Mouse (Mus musculus) forebrain, postnatal 0 days (tissue): ENCODE measurements around the gene Amn. TPM values are rescaled to one million over a fixed set of nuclear protein-coding genes. Genes with fewer than 3 reads are reported as not detected.

Source experiments
- ATAC-seq: fragments of 200-750 bp; cut with Nextera tagmentation; 2 replicates; pipeline ENCODE4 v1.8.0; 2017; ENCODE audit warnings: mild to moderate bottlenecking, moderate library complexity
- DNase-seq: peaks from one replicate; pipeline ENCODE4 v3.0.0-alpha.2; 2015
- H3K27ac ChIP-seq: fragments of 300-500 bp; sonication (generic); 2 replicates; pipeline ENCODE4 v1.5.1; 2014; ENCODE audit warnings: low read depth, mild to moderate bottlenecking, antibody characterized with exemption, low read length, moderate library complexity, mixed read lengths
- H3K27me3 ChIP-seq: fragments of 300-500 bp; sonication (generic); 2 replicates; pipeline ENCODE4 v1.6.1; 2014; ENCODE audit warnings: mild to moderate bottlenecking, low read length, mixed read lengths; ENCODE audit not compliant: insufficient read depth
- H3K36me3 ChIP-seq: fragments of 300-500 bp; sonication (generic); 2 replicates; pipeline ENCODE4 v1.6.1; 2014; ENCODE audit warnings: mild to moderate bottlenecking, moderate library complexity; ENCODE audit not compliant: insufficient read depth
- H3K4me1 ChIP-seq: fragments of 300-500 bp; sonication (generic); 2 replicates; pipeline ENCODE4 v1.6.1; 2014; ENCODE audit warnings: antibody characterized with exemption; ENCODE audit not compliant: insufficient read depth
- H3K4me2 ChIP-seq: fragments of 300-500 bp; sonication (generic); 2 replicates; pipeline ENCODE4 v1.6.1; 2014; ENCODE audit warnings: low read depth, mild to moderate bottlenecking, moderate library complexity
- H3K4me3 ChIP-seq: fragments of 300-500 bp; sonication (generic); 2 replicates; pipeline ENCODE4 v1.5.1; 2014; ENCODE audit warnings: low read depth, low read length, mixed read lengths
- H3K9ac ChIP-seq: fragments of 300-500 bp; sonication (generic); 2 replicates; pipeline ENCODE4 v1.6.1; 2014; ENCODE audit warnings: mild to moderate bottlenecking
- H3K9me3 ChIP-seq: fragments of 300-500 bp; sonication (generic); 2 replicates; pipeline ENCODE4 v1.6.1; 2016; ENCODE audit warnings: low read length
- CTCF ChIP-seq: sonication (generic); IDR thresholded peaks from 2 replicates; pipeline ENCODE4 v1.5.1; 2016; ENCODE audit warnings: antibody characterized with exemption, control low read depth, low read depth
- WGBS: fragments of 180-500 bp; shearing (Covaris S2); extraction: QIAGEN DNeasy Blood & Tissue Kit; methylation state at CpG from one replicate; pipeline ENCODE4 v1.1.7; 2014; 5-methylcytosine and 5-hydroxymethylcytosine counted together
- polyA plus RNA-seq: library from polyadenylated mRNA; unstranded; fragments of >200 nt; fragmentation: Nextera tagmentation; extraction: Ambion mirVana; gene quantifications from 2 replicates; pipeline ENCODE4 v1.2.1, GENCODE M21; 2015
- total RNA-seq: library from RNA; depleted of rRNA; stranded (reverse); fragments of >200 nt; gene quantifications from 2 replicates; pipeline ENCODE4 v1.2.3, GENCODE M21; 2014; rRNA removed

Gene Amn
- total RNA-seq (22.7 and 24.7 TPM in 2 replicates), polyA plus RNA-seq (50.8 and 59.9 TPM in 2 replicates)

DNA sequence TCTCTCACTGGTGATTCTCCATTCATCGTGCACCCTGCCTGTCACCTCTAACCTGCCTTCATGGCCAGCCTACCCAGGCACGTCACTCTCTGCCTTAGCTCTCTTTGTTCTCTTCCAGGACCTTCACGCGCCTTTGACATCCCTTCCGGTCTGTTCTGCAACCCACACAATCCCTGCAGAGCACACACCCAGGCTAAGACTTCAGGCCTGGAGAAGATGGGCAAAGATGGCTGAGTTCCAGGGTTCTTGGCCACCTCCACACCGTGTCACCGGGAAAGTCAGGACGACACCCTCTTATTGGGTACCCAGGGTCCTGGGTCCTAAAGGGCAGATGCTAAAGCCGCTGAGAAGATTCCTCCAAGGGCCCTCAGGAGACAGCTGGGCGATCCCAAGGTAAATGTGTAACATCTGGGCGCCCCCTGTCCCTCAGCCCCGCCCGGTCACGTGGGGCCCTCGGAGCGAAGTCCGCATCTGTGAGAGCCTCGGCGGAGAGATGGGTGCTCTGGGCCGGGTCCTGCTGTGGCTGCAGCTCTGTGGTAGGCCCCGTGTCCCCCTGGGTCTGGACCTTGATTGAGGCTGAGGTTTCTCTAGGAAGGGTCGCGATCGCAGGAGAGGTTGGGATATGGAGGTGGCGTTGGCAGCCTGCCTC is at the start of gene Amn:
Amn (plus strand) TSS at position 467 of the 649 bp plus-strand sequence.
- Histone ChIP-seq H3K36me3 (no peaks in the 10 kb centered on the region), H3K4me2 (no peak within 1 kb of the TSS), H3K27ac (no peak within 1 kb of the TSS), H3K9me3 (no peaks in the 10 kb centered on the region), H3K4me3 (no peak within 1 kb of the TSS), H3K27me3 (peaks cover 46% of the 10 kb centered on the region), H3K4me1 (0 out of 2 replicates have a peak, but pooled peaks cover 3% of the 10 kb centered on the region), H3K9ac (no peak within 1 kb of the TSS)
- DNase-seq: no peak
- TF ChIP-seq CTCF: no peak
- WGBS: 44% methylated on average over 25 of the region's 25 CpGs
- no peak for ATAC-seq

DNA sequence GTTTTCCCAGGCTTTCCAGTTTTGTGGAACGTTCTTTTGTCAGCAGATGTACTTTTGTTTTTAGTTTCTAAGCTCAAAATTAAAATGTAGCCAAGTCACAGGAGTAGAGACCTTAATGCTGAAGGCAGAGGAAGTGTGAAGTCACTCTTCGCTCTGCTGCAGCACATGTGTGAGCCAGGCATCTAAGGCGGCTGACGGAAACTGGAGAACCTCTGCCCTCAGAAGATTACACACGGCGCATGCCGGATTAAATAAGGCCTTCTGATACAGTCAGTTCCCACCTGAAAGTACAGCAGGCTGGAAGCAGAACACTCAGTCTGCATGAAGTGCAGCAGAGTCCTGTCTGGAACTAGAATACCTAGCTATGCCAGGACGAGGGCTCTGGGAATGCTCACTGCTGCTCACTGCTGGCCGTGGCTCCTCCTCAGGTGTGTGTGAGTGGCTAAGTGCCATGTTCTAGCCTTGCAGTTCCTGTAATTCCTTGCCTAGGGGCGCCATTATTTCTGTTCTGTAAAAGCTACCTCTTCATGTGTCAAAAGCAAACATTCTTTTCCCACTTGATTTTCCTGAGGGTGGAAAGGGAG is 45.6 kb upstream of the Amn start:
- DNase-seq (no peak), ATAC-seq (no peak)
- H3K27ac ChIP-seq: peak overlapping the region; percentile 5; the same call in 1 of the 2 replicates

DNA sequence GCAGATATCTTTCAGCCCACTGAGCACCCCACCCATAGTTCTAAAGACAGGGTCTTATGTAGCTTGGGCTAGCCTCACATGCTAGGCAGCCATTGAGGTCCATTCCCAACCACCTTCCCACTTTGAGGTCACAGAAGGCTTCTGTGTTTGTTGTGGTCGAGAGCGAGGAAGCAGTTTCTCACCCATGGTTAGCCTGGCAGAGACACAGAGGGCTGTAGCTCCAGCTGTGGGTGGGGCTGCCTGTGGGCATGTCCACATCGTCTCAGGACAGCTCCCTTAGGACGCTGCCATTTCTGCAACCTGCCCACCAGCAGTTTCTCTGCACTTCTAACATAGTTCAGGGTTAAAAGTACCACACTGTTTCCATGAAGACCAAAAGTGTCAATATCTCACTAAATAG is 43.5 kb upstream of the Amn start:
- H3K27ac ChIP-seq: no peak overlapping the region
- H3K4me1 ChIP-seq: no peaks in the 10 kb centered on the region
- TF ChIP-seq CTCF: no peak
- H3K36me3 ChIP-seq: peaks cover 5% of the 10 kb centered on the region
- 86% methylated on average over 4 of the region's 4 CpGs for WGBS
- no peak overlapping the region for H3K9ac ChIP-seq
- H3K27me3 ChIP-seq: no peaks in the 10 kb centered on the region
- no peak overlapping the region for H3K4me3 ChIP-seq
- DNase-seq (no peak), ATAC-seq (no peak)
- no peaks in the 10 kb centered on the region for H3K9me3 ChIP-seq
- no peak overlapping the region for H3K4me2 ChIP-seq

More for the DNA sequence above, 45.6 kb upstream of the Amn start:
- Histone ChIP-seq H3K27me3 (no peaks in the 10 kb centered on the region), H3K9me3 (no peaks in the 10 kb centered on the region), H3K4me3 (no peak overlapping the region), H3K9ac (no peak overlapping the region), H3K4me2 (no peak overlapping the region), H3K36me3 (peaks cover 20% of the 10 kb centered on the region), H3K4me1 (no peaks in the 10 kb centered on the region)
- no peak for TF ChIP-seq CTCF
- 68% methylated on average over 10 of the region's 10 CpGs for WGBS

DNA sequence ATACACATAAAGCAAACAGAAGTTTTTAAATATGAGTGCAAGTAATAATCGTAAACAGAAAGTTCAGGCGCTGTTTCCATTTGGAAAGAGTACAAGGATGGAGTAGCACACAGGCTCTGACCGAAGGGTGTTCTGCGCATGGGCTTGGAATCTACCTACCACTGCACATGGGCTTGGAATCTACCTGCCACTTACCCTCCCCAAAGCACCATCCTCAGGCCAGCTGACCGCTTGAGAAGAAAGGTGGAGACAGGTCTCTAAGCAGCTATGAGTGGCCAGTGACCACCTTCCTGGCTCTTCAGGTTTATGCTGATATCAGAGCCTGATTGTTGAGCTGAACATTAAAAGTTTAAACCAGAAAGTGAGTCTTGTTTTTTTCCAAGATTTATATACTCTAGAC is 42.4 kb upstream of the Amn start:
- 94% methylated on average over 5 of the region's 5 CpGs for WGBS
- no peak for ATAC-seq

DNA sequence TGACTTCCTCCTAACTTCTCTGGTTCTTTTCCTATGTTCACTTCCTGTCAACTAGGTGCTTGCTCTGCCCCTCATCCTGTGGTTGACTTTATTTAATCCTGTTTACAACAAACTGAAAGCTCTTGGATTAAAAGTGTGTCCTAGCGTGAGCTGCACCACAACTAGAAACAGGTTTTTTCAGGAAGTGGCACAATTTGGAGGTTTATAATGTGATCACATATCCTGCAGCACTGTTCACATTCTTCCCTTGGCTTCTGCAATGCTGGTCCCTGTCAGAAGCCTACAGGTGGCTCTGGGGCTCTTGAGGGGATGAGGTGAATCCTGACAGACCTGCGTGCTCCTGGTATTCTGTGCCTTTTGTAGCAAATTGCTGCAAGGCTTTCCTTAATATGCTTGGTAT is 40.1 kb upstream of the Amn start:
- Histone ChIP-seq H3K27ac (no peak overlapping the region), H3K4me2 (no peak overlapping the region), H3K27me3 (no peaks in the 10 kb centered on the region), H3K4me3 (no peak overlapping the region), H3K36me3 (no peaks in the 10 kb centered on the region; the same call in 1 of the 2 replicates), H3K9ac (no peak overlapping the region), H3K4me1 (no peaks in the 10 kb centered on the region), H3K9me3 (no peaks in the 10 kb centered on the region)
- ATAC-seq: no peak
- DNase-seq: no peak
- no peak for TF ChIP-seq CTCF
- WGBS: 91% methylated on average over 2 of the region's 2 CpGs

More for the DNA sequence above, 42.4 kb upstream of the Amn start:
- H3K4me1 ChIP-seq: no peaks in the 10 kb centered on the region
- no peak overlapping the region for H3K27ac ChIP-seq
- peaks cover 3% of the 10 kb centered on the region; the same call in 1 of the 2 replicates for H3K36me3 ChIP-seq
- H3K9ac ChIP-seq: no peak overlapping the region
- no peaks in the 10 kb centered on the region for H3K27me3 ChIP-seq
- DNase-seq: no peak
- no peak overlapping the region for H3K4me2 ChIP-seq
- H3K9me3 ChIP-seq: no peaks in the 10 kb centered on the region
- H3K4me3 ChIP-seq: no peak overlapping the region
- TF ChIP-seq CTCF: no peak

DNA sequence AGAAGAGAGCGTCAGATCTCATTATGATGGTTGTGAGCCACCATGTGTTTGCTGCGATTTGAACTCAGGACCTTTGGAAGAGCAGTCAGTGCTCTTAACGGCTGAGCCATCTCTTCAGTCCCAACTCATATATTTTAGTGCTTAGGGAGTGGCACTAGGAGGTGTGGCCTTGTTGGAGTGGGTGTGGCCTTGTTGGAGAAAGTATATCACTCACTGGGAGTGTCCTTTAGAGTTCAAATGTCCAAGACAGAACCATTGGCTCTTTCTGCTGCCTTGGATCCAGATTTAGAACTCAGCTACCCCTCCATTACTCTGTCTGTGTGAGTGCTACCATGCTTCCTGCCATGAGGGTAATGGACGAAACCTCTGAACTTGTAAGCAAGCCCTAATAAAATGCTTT is 37.1 kb upstream of the Amn start:
- no peak overlapping the region for H3K4me3 ChIP-seq
- H3K27me3 ChIP-seq: no peaks in the 10 kb centered on the region
- DNase-seq: no peak
- 97% methylated on average over 4 of the region's 4 CpGs for WGBS
- H3K27ac ChIP-seq: no peak overlapping the region
- no peak for ATAC-seq
- no peak overlapping the region for H3K9ac ChIP-seq
- no peaks in the 10 kb centered on the region for H3K4me1 ChIP-seq
- TF ChIP-seq CTCF: no peak
- H3K36me3 ChIP-seq: peaks cover 6% of the 10 kb centered on the region; the same call in 1 of the 2 replicates
- no peak overlapping the region for H3K4me2 ChIP-seq
- H3K9me3 ChIP-seq: no peaks in the 10 kb centered on the region

DNA sequence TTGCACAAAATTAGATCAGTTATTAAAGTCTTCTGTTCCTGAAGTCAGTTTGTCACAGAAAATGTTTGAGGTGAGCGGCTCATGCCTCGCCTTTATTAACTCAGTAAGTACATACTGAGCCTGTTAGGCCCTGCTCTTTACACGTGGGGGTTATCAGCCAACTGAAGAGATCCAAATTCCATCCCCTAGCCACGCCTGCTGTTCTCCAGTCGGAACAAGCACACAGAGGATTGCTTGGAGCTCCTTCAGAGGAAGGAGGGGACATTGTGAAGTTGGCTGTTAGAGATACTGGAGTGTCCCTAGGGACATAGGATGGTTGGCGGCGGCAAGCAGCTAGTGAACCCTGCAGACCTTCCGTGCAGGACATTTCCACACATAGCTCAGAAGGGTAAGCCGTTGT is 36.5 kb upstream of the Amn start:
- Histone ChIP-seq H3K27ac (no peak overlapping the region), H3K27me3 (no peaks in the 10 kb centered on the region), H3K4me3 (no peak overlapping the region), H3K9ac (no peak overlapping the region), H3K36me3 (peaks cover 8% of the 10 kb centered on the region; the same call in 1 of the 2 replicates), H3K9me3 (no peaks in the 10 kb centered on the region), H3K4me2 (no peak overlapping the region), H3K4me1 (no peaks in the 10 kb centered on the region)
- 86% methylated on average over 9 of the region's 9 CpGs for whole genome bisulfite sequencing
- ATAC-seq: no peak
- no peak for TF ChIP-seq CTCF
- no peak for DNase-seq
